8 mouse cellular contexts compared by ENCODE assay signal in genomic region chr17:13008528-13008927, GRCm38 (mm10). TPM values are rescaled to one million over a fixed set of nuclear protein-coding genes. Genes with fewer than 3 reads are reported as not detected.
DNase-seq lines count a peak whose midpoint lies in the region; ATAC-seq lines count a peak whose summit lies in the region.

No protein-coding gene starts in this region.

- peak overlapping the region; percentile 82 for H3K9ac ChIP-seq in embryonic facial prominence, embryonic 13.5 days
- H3K9ac ChIP-seq in hindbrain, embryonic 13.5 days, result peak overlapping the region; percentile 87
- H3K9ac ChIP-seq in limb, embryonic 15.5 days, result peak overlapping the region; percentile 58
- peak overlapping the region; percentile 87 for H3K9ac ChIP-seq in midbrain, embryonic 16.5 days (ENCODE audit: low read depth, low read length)

- no peaks in the 10 kb centered on the region for H3K9me3 ChIP-seq in embryonic facial prominence, embryonic 13.5 days
- no peaks in the 10 kb centered on the region for H3K9me3 ChIP-seq in hindbrain, embryonic 13.5 days
- no peaks in the 10 kb centered on the region for H3K9me3 ChIP-seq in limb, embryonic 15.5 days
- H3K9me3 ChIP-seq in midbrain, embryonic 16.5 days (replicated peaks; ENCODE audit: control insufficient read depth, low read length, poor library complexity, severe bottlenecking), result no peaks in the 10 kb centered on the region

- peak overlapping the region; percentile 82 for H3K4me2 ChIP-seq in embryonic facial prominence, embryonic 13.5 days
- peak overlapping the region; percentile 94 for H3K4me2 ChIP-seq in hindbrain, embryonic 13.5 days
- H3K4me2 ChIP-seq in limb, embryonic 15.5 days, result peak overlapping the region; percentile 71
- H3K4me2 ChIP-seq in midbrain, embryonic 16.5 days (ENCODE audit: low read length), result peak overlapping the region; percentile 82

- peak overlapping the region; percentile 79 for H3K27ac ChIP-seq in embryonic facial prominence, embryonic 13.5 days
- peak overlapping the region; percentile 93 for H3K27ac ChIP-seq in hindbrain, embryonic 13.5 days
- H3K27ac ChIP-seq in limb, embryonic 15.5 days, result peak overlapping the region; percentile 89
- H3K27ac ChIP-seq in midbrain, embryonic 16.5 days (ENCODE audit: low read length), result peak overlapping the region; percentile 90

- no peak for ATAC-seq in embryonic facial prominence, embryonic 13.5 days (ENCODE audit: insufficient number of reproducible peaks, insufficient read depth, low FRiP score, low TSS enrichment, low read depth)
- no peak for ATAC-seq in hindbrain, embryonic 13.5 days (ENCODE audit: low FRiP score)
- no peak for ATAC-seq in limb, embryonic 15.5 days (ENCODE audit: insufficient number of reproducible peaks, low FRiP score, low TSS enrichment, low read depth)
- peak; percentile 21; the same call in 1 of the 2 replicates for ATAC-seq in midbrain, embryonic 16.5 days
- ATAC-seq in erythroid progenitor cell, adult 5-6 weeks (replicated peaks; ENCODE audit: low FRiP score, poor library complexity, severe bottlenecking), result no peak

- no peaks in the 10 kb centered on the region for H3K27me3 ChIP-seq in embryonic facial prominence, embryonic 13.5 days
- no peaks in the 10 kb centered on the region for H3K27me3 ChIP-seq in hindbrain, embryonic 13.5 days
- H3K27me3 ChIP-seq in limb, embryonic 15.5 days, result no peaks in the 10 kb centered on the region
- no peaks in the 10 kb centered on the region for H3K27me3 ChIP-seq in midbrain, embryonic 16.5 days (ENCODE audit: control insufficient read depth, insufficient read depth, low read depth, low read length)

- H3K4me1 ChIP-seq in embryonic facial prominence, embryonic 13.5 days, result peaks cover 8% of the 10 kb centered on the region
- H3K4me1 ChIP-seq in hindbrain, embryonic 13.5 days (replicated peaks), result peaks cover 8% of the 10 kb centered on the region
- peaks cover 10% of the 10 kb centered on the region for H3K4me1 ChIP-seq in limb, embryonic 15.5 days
- H3K4me1 ChIP-seq in midbrain, embryonic 16.5 days (ENCODE audit: control insufficient read depth, insufficient read depth, low read length), result peaks cover 14% of the 10 kb centered on the region

- peak overlapping the region; percentile 86 for H3K4me3 ChIP-seq in embryonic facial prominence, embryonic 13.5 days
- H3K4me3 ChIP-seq in hindbrain, embryonic 13.5 days, result peak overlapping the region; percentile 84
- peak overlapping the region; percentile 91 for H3K4me3 ChIP-seq in limb, embryonic 15.5 days
- H3K4me3 ChIP-seq in midbrain, embryonic 16.5 days (ENCODE audit: low read depth, low read length), result peak overlapping the region; percentile 91

- WGBS in embryonic facial prominence, embryonic 13.5 days, result 4% methylated on average over 10 of the region's 10 CpGs
- WGBS in hindbrain, embryonic 13.5 days, result 3% methylated on average over 10 of the region's 10 CpGs
- WGBS in limb, embryonic 15.5 days, result 7% methylated on average over 10 of the region's 10 CpGs
- WGBS in midbrain, embryonic 16.5 days, result 1% methylated on average over 10 of the region's 10 CpGs

- peaks cover 29% of the 10 kb centered on the region for H3K36me3 ChIP-seq in embryonic facial prominence, embryonic 13.5 days
- H3K36me3 ChIP-seq in hindbrain, embryonic 13.5 days, result peaks cover 26% of the 10 kb centered on the region
- H3K36me3 ChIP-seq in limb, embryonic 15.5 days, result peaks cover 20% of the 10 kb centered on the region
- peaks cover 9% of the 10 kb centered on the region for H3K36me3 ChIP-seq in midbrain, embryonic 16.5 days (ENCODE audit: control insufficient read depth, insufficient read depth, low read length)

- DNase-seq in right cerebral cortex, postnatal 4 days, result peak; percentile 18
- DNase-seq in right cerebral cortex, adult 18-20 months, result no peak
- DNase-seq in right cerebral cortex, adult 2 months (ENCODE audit: low spot score in 2 of 2), result no peak

RNA-seq across cellular contexts. Expression of gene Sod2, which starts 1.9 kb away (rescaled TPM):
- polyA plus RNA-seq in embryonic facial prominence, embryonic 13.5 days (2015; fragmentation: Nextera tagmentation; extraction: Ambion mirVana), result 78.3 and 78.7 TPM in 2 replicates
- 117 and 121 TPM in 2 replicates for polyA plus RNA-seq in hindbrain, embryonic 13.5 days (2015; fragmentation: Nextera tagmentation; extraction: Ambion mirVana)
- polyA plus RNA-seq in limb, embryonic 15.5 days (2015; fragmentation: Nextera tagmentation; extraction: Ambion mirVana), result 89.2 and 111 TPM in 2 replicates
- polyA plus RNA-seq in midbrain, embryonic 16.5 days (2015; fragmentation: Nextera tagmentation; extraction: Ambion mirVana), result 111 and 118 TPM in 2 replicates
- total RNA-seq in erythroid progenitor cell, adult 5-6 weeks (2015; ENCODE audit: low replicate concordance), result 18.4 and 58.3 TPM in 2 replicates
- total RNA-seq in erythroid progenitor cell, adult 5-6 weeks (2017; ENCODE audit: low replicate concordance), result 8.0 and 16.8 TPM in 2 replicates

RNA-seq across cellular contexts. Expression of gene Wtap, which starts 14.6 kb away (rescaled TPM):
- polyA plus RNA-seq in embryonic facial prominence, embryonic 13.5 days (2015; fragmentation: Nextera tagmentation; extraction: Ambion mirVana), result 156 and 166 TPM in 2 replicates
- 136 and 140 TPM in 2 replicates for polyA plus RNA-seq in hindbrain, embryonic 13.5 days (2015; fragmentation: Nextera tagmentation; extraction: Ambion mirVana)
- 106 and 124 TPM in 2 replicates for polyA plus RNA-seq in limb, embryonic 15.5 days (2015; fragmentation: Nextera tagmentation; extraction: Ambion mirVana)
- polyA plus RNA-seq in midbrain, embryonic 16.5 days (2015; fragmentation: Nextera tagmentation; extraction: Ambion mirVana), result 133 and 136 TPM in 2 replicates
- 66.0 and 97.3 TPM in 2 replicates for total RNA-seq in erythroid progenitor cell, adult 5-6 weeks (2015; ENCODE audit: low replicate concordance)
- total RNA-seq in erythroid progenitor cell, adult 5-6 weeks (2017; ENCODE audit: low replicate concordance), result 108 and 124 TPM in 2 replicates

RNA-seq across cellular contexts. Expression of gene Gpr31b, which starts 43.6 kb away (rescaled TPM):
- not detected in 2 replicates for polyA plus RNA-seq in embryonic facial prominence, embryonic 13.5 days (2015; fragmentation: Nextera tagmentation; extraction: Ambion mirVana)
- polyA plus RNA-seq in hindbrain, embryonic 13.5 days (2015; fragmentation: Nextera tagmentation; extraction: Ambion mirVana), result not detected in 2 replicates
- 0.22 TPM in 1 of 2 replicates, not detected in the other for polyA plus RNA-seq in limb, embryonic 15.5 days (2015; fragmentation: Nextera tagmentation; extraction: Ambion mirVana)
- 0.19 TPM in 1 of 2 replicates, not detected in the other for polyA plus RNA-seq in midbrain, embryonic 16.5 days (2015; fragmentation: Nextera tagmentation; extraction: Ambion mirVana)
- not detected in 2 replicates for total RNA-seq in erythroid progenitor cell, adult 5-6 weeks (2015; ENCODE audit: low replicate concordance)
- not detected in 2 replicates for total RNA-seq in erythroid progenitor cell, adult 5-6 weeks (2017; ENCODE audit: low replicate concordance)

RNA-seq across cellular contexts. Expression of gene Acat2, which starts 48.0 kb away (rescaled TPM):
- 182 and 218 TPM in 2 replicates for polyA plus RNA-seq in embryonic facial prominence, embryonic 13.5 days (2015; fragmentation: Nextera tagmentation; extraction: Ambion mirVana)
- 331 and 342 TPM in 2 replicates for polyA plus RNA-seq in hindbrain, embryonic 13.5 days (2015; fragmentation: Nextera tagmentation; extraction: Ambion mirVana)
- 128 and 133 TPM in 2 replicates for polyA plus RNA-seq in limb, embryonic 15.5 days (2015; fragmentation: Nextera tagmentation; extraction: Ambion mirVana)
- polyA plus RNA-seq in midbrain, embryonic 16.5 days (2015; fragmentation: Nextera tagmentation; extraction: Ambion mirVana), result 378 and 382 TPM in 2 replicates
- 3.2 and 17.2 TPM in 2 replicates for total RNA-seq in erythroid progenitor cell, adult 5-6 weeks (2015; ENCODE audit: low replicate concordance)
- 3.9 and 7.3 TPM in 2 replicates for total RNA-seq in erythroid progenitor cell, adult 5-6 weeks (2017; ENCODE audit: low replicate concordance)

RNA-seq across cellular contexts. Expression of gene Tcp10b, which starts 52.4 kb away (rescaled TPM):
- polyA plus RNA-seq in embryonic facial prominence, embryonic 13.5 days (2015; fragmentation: Nextera tagmentation; extraction: Ambion mirVana), result 0.14 TPM in 1 of 2 replicates, not detected in the other
- 0.23 TPM in 1 of 2 replicates, not detected in the other for polyA plus RNA-seq in hindbrain, embryonic 13.5 days (2015; fragmentation: Nextera tagmentation; extraction: Ambion mirVana)
- 0.10 TPM in 1 of 2 replicates, not detected in the other for polyA plus RNA-seq in limb, embryonic 15.5 days (2015; fragmentation: Nextera tagmentation; extraction: Ambion mirVana)
- polyA plus RNA-seq in midbrain, embryonic 16.5 days (2015; fragmentation: Nextera tagmentation; extraction: Ambion mirVana), result 0.30 TPM in 1 of 2 replicates, not detected in the other
- not detected in 2 replicates for total RNA-seq in erythroid progenitor cell, adult 5-6 weeks (2015; ENCODE audit: low replicate concordance)
- total RNA-seq in erythroid progenitor cell, adult 5-6 weeks (2017; ENCODE audit: low replicate concordance), result 0.39 TPM in 1 of 2 replicates, not detected in the other
